Mouse (Mus musculus): ENCODE results near the gene Igf1r. TPM values are rescaled to one million over a fixed set of nuclear protein-coding genes. Genes with fewer than 3 reads are reported as not detected.

Gene Igf1r
- polyA plus RNA-seq, 1 experiment from 2014 or later, result 25.6 TPM

- ATAC-seq (ENCODE audit: insufficient number of reproducible peaks, low FRiP score), result no peak
- H3K4me2 ChIP-seq, result no peak overlapping the region
- no peaks in the 10 kb centered on the region for H3K36me3 ChIP-seq
- peaks cover 22% of the 10 kb centered on the region for H3K4me1 ChIP-seq (replicated peaks)
- no peak overlapping the region for H3K4me3 ChIP-seq
- 90% methylated on average over 7 of the region's 7 CpGs for WGBS
- H3K27ac ChIP-seq (ENCODE audit: poor library complexity, severe bottlenecking), result no peak overlapping the region
- H3K9ac ChIP-seq, result no peak overlapping the region
- H3K9me3 ChIP-seq (replicated peaks), result no peaks in the 10 kb centered on the region
- no peaks in the 10 kb centered on the region for H3K27me3 ChIP-seq (replicated peaks)
Observed at GRCm38 (mm10) chr7:68049048-68049447, 96.4 kb downstream of the Igf1r start.

DNA sequence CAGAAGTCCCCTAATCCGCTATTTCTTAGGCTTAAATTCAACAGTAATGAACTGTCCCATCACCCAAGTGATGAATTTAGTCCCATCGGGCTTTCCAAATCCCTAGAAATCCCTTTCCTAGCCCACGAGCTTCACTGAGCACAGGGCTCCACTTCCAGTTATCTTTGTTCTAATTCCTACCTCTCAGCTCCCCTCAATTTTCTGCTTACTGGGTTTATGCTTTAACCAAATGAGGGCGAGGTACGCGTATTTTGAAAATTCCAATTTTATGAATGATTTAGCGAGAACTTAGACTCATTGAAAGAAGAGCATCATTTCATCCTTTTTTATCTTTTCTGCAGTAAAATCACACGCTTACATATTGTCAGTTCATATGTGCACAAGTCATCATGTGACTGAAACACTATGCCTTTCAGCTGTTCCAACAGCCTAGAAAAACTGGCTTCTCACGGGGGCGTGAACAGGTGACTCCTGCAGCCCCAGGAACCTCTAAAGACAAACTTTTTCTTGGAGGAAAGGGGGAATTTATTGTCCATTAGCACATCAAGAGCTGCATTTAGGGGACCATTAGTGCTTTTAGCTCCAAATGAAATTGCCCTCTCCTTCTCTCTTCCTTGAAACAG is 100.5 kb downstream of the Igf1r start:
- no peak overlapping the region for H3K4me2 ChIP-seq
- H3K9ac ChIP-seq, result no peak overlapping the region
- H3K36me3 ChIP-seq, result no peaks in the 10 kb centered on the region
- H3K9me3 ChIP-seq (replicated peaks), result no peaks in the 10 kb centered on the region
- H3K27ac ChIP-seq (ENCODE audit: poor library complexity, severe bottlenecking), result no peak overlapping the region
- no peak overlapping the region for H3K4me3 ChIP-seq
- no peaks in the 10 kb centered on the region for H3K27me3 ChIP-seq (replicated peaks)
- peaks cover 22% of the 10 kb centered on the region for H3K4me1 ChIP-seq (replicated peaks)
- WGBS, result 86% methylated on average over 10 of the region's 10 CpGs
- no peak for ATAC-seq (ENCODE audit: insufficient number of reproducible peaks, low FRiP score)

GRCm38 (mm10) chr7:68054498-68054897 is 101.9 kb downstream of the Igf1r start:
- Histone ChIP-seq H3K36me3 (no peaks in the 10 kb centered on the region), H3K27ac (ENCODE audit: poor library complexity, severe bottlenecking) (no peak overlapping the region), H3K4me2 (no peak overlapping the region), H3K4me3 (no peak overlapping the region), H3K9ac (no peak overlapping the region), H3K27me3 (replicated peaks) (no peaks in the 10 kb centered on the region), H3K4me1 (replicated peaks) (peaks cover 18% of the 10 kb centered on the region), H3K9me3 (replicated peaks) (no peaks in the 10 kb centered on the region)
- ATAC-seq (ENCODE audit: insufficient number of reproducible peaks, low FRiP score), result no peak
- 25% methylated on average over 2 of the region's 2 CpGs for WGBS

DNA sequence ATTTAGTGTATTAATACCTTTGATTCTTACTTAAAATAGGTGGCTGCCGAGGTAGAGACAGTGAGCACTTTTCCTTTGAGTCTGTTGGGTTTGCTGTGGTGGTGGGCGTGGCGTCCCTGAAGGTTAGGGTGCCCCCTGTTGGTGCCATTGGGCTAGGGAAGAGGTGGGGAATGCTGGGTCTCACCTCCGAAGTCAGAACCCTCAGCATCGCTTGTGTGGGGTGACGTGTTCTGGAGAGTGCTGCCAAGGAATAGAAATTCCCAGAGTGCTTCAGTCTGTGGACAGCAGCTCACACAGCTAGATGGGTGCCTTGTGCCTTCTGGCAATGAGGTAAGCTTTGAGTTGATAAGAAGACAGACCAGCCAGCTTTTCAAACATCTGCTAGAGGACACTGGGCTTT is 102.3 kb downstream of the Igf1r start:
- no peak overlapping the region for H3K9ac ChIP-seq
- WGBS, result 59% methylated on average over 6 of the region's 6 CpGs
- no peak overlapping the region for H3K4me2 ChIP-seq
- no peaks in the 10 kb centered on the region for H3K36me3 ChIP-seq
- ATAC-seq (ENCODE audit: insufficient number of reproducible peaks, low FRiP score), result 0 out of 2 replicates have a peak, but pooled peaks have one; percentile 51
- no peak overlapping the region; the same call in 1 of the 2 replicates for H3K27ac ChIP-seq (ENCODE audit: poor library complexity, severe bottlenecking)
- peaks cover 18% of the 10 kb centered on the region for H3K4me1 ChIP-seq (replicated peaks)
- H3K4me3 ChIP-seq, result no peak overlapping the region
- H3K9me3 ChIP-seq (replicated peaks), result no peaks in the 10 kb centered on the region
- no peaks in the 10 kb centered on the region for H3K27me3 ChIP-seq (replicated peaks)

DNA sequence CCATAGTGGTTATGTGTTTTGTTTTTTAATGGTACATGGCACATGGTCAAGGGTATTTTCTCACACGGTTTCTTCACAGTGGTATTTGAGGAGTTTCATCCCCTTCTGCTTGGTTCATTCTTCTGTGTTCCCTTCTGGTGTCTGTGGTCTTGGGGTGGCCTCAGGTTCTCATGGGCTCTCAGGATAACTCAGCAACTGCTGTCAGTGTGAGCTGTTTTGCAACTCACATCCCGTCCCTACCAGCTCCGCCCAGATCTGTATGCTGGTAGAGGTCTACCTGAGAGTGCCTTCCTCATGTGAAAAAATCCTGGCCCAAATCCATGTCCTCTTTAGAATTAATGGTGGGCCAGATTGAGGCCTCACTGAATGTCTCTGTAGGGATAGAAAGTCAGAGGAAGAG is 104.4 kb downstream of the Igf1r start:
- peaks cover 31% of the 10 kb centered on the region for H3K4me1 ChIP-seq (replicated peaks)

GRCm38 (mm10) chr7:68059690-68060089 is 107.1 kb downstream of the Igf1r start:
- WGBS, result 80% methylated on average over 6 of the region's 6 CpGs
- Histone ChIP-seq H3K36me3 (no peaks in the 10 kb centered on the region), H3K27me3 (replicated peaks) (no peaks in the 10 kb centered on the region), H3K4me1 (replicated peaks) (peaks cover 50% of the 10 kb centered on the region), H3K27ac (ENCODE audit: poor library complexity, severe bottlenecking) (no peak overlapping the region), H3K9me3 (replicated peaks) (no peaks in the 10 kb centered on the region), H3K9ac (no peak overlapping the region), H3K4me2 (no peak overlapping the region), H3K4me3 (no peak overlapping the region)
- no peak for ATAC-seq (ENCODE audit: insufficient number of reproducible peaks, low FRiP score)

More for the DNA sequence above, 104.4 kb downstream of the Igf1r start:
- Histone ChIP-seq H3K4me2 (no peak overlapping the region), H3K27ac (ENCODE audit: poor library complexity, severe bottlenecking) (no peak overlapping the region), H3K9me3 (replicated peaks) (no peaks in the 10 kb centered on the region), H3K27me3 (replicated peaks) (no peaks in the 10 kb centered on the region), H3K36me3 (no peaks in the 10 kb centered on the region), H3K4me3 (no peak overlapping the region), H3K9ac (no peak overlapping the region)
- ATAC-seq (ENCODE audit: insufficient number of reproducible peaks, low FRiP score), result no peak
- WGBS, result 78% methylated on average over 3 of the region's 3 CpGs

DNA sequence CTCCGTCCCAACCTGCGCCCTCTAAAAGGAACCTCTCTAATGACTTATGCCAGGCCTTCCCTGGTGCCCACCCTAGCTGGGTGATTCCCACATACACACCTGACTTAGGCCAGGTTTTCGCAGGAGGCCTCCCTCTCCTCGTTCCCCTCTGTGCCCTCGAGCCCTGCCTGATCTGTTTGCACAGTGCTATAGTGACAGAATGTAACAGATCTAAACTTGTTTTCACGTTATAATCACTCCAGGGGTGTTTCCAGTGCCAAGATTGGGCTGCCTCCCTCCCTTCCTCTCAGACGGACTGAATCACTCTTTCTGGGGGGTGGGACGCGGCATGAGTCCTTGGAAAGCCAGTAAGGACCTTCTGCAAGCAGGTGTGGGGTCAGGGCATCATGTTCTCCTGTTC is 108.8 kb downstream of the Igf1r start:
- H3K9ac ChIP-seq, result no peak overlapping the region
- H3K4me1 ChIP-seq (replicated peaks), result peaks cover 55% of the 10 kb centered on the region
- no peaks in the 10 kb centered on the region for H3K36me3 ChIP-seq
- no peaks in the 10 kb centered on the region for H3K27me3 ChIP-seq (replicated peaks)
- H3K9me3 ChIP-seq (replicated peaks), result no peaks in the 10 kb centered on the region
- ATAC-seq (ENCODE audit: insufficient number of reproducible peaks, low FRiP score), result no peak
- no peak overlapping the region for H3K27ac ChIP-seq (ENCODE audit: poor library complexity, severe bottlenecking)
- no peak overlapping the region for H3K4me3 ChIP-seq
- H3K4me2 ChIP-seq, result no peak overlapping the region
- 72% methylated on average over 9 of the region's 9 CpGs for WGBS

DNA sequence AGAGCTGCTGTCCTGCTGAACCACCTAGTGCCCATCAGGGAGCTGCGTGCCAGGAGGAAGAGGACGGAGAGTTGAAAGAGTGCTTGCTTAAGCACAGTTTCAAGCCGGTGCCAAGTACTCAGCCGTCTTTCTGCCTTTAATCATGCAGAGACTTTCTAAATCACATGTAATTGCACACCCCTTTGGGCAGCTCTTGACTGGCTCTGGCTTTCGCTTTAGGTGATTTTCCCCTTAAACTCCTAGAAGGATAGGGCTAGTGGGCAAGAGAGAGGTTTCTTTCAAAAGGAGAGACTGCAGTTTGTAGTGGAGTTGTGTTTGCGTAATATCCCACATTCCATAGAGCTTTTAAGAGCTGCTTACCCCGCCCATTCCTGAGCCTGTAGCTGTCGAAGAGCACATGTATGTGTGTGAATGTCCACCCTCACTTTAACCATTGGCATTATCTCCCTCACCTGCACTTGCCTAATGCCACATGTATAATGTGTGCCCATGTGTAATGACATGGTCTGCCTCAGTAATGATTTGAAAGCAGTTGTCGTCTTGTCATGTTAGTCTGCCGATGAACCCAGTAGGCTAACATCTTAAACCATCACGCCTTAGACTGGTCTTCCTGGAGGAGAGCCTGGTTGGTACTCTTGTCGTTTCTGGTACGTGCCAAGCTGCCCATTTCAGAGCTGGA is 109.7 kb downstream of the Igf1r start:
- no peak for ATAC-seq (ENCODE audit: insufficient number of reproducible peaks, low FRiP score)
- Histone ChIP-seq H3K27ac (ENCODE audit: poor library complexity, severe bottlenecking) (no peak overlapping the region), H3K36me3 (no peaks in the 10 kb centered on the region), H3K4me3 (no peak overlapping the region), H3K9ac (no peak overlapping the region), H3K4me1 (replicated peaks) (peaks cover 60% of the 10 kb centered on the region), H3K9me3 (replicated peaks) (no peaks in the 10 kb centered on the region), H3K4me2 (no peak overlapping the region), H3K27me3 (replicated peaks) (no peaks in the 10 kb centered on the region)
- 71% methylated on average over 13 of the region's 13 CpGs for WGBS

DNA sequence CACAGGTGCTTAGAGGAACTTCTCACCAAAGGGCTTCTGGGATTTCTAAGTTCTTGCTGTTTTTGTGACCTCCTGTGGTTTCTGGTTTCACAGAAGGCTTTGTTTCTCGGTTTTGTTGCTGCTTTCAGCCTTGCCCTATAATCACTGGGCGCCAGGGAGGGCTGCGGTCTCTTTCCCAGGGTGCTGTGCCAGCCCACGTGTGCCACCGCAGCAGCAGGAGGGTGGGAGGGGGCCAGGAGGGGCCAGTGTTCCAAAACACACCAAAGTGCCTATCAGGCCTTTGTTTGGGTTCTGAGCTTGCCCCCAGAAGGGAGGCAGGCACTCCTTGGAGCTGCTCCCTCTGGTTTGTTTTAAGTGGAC is 110.2 kb downstream of the Igf1r start:
- no peak overlapping the region for H3K4me3 ChIP-seq
- H3K9me3 ChIP-seq (replicated peaks), result no peaks in the 10 kb centered on the region
- H3K4me2 ChIP-seq, result no peak overlapping the region
- 55% methylated on average over 5 of the region's 5 CpGs for WGBS
- H3K27ac ChIP-seq (ENCODE audit: poor library complexity, severe bottlenecking), result no peak overlapping the region
- no peak overlapping the region for H3K9ac ChIP-seq
- ATAC-seq (ENCODE audit: insufficient number of reproducible peaks, low FRiP score), result no peak
- no peaks in the 10 kb centered on the region for H3K27me3 ChIP-seq (replicated peaks)
- H3K4me1 ChIP-seq (replicated peaks), result peaks cover 60% of the 10 kb centered on the region
- H3K36me3 ChIP-seq, result no peaks in the 10 kb centered on the region

- H3K9me3 ChIP-seq (replicated peaks), result no peaks in the 10 kb centered on the region
- peaks cover 58% of the 10 kb centered on the region for H3K4me1 ChIP-seq (replicated peaks)
- no peaks in the 10 kb centered on the region for H3K36me3 ChIP-seq
- no peaks in the 10 kb centered on the region for H3K27me3 ChIP-seq (replicated peaks)
- no peak overlapping the region for H3K4me2 ChIP-seq
- ATAC-seq (ENCODE audit: insufficient number of reproducible peaks, low FRiP score), result no peak
- H3K4me3 ChIP-seq, result no peak overlapping the region
- no peak overlapping the region for H3K27ac ChIP-seq (ENCODE audit: poor library complexity, severe bottlenecking)
- WGBS, result 86% methylated on average over 9 of the region's 9 CpGs
- H3K9ac ChIP-seq, result no peak overlapping the region
Observed at GRCm38 (mm10) chr7:68063711-68064110, 111.1 kb downstream of the Igf1r start.

- Histone ChIP-seq H3K4me3 (no peak overlapping the region), H3K4me1 (replicated peaks) (peaks cover 63% of the 10 kb centered on the region), H3K9me3 (replicated peaks) (no peaks in the 10 kb centered on the region), H3K9ac (no peak overlapping the region), H3K27me3 (replicated peaks) (no peaks in the 10 kb centered on the region), H3K4me2 (no peak overlapping the region), H3K27ac (ENCODE audit: poor library complexity, severe bottlenecking) (peak overlapping the region; percentile 18; the same call in 1 of the 2 replicates), H3K36me3 (no peaks in the 10 kb centered on the region)
- 92% methylated on average over 8 of the region's 8 CpGs for WGBS
- no peak for ATAC-seq (ENCODE audit: insufficient number of reproducible peaks, low FRiP score)
Observed at GRCm38 (mm10) chr7:68064120-68064519, 111.5 kb downstream of the Igf1r start.
